Mouse (Mus musculus) right cerebral cortex, postnatal 14 days (tissue): ENCODE results near the gene Gm20696.
A peak's percentile ranks its signal among the peaks of the same experiment; 100 is the strongest.

Experiments used
- DNase-seq: peaks from one replicate; pipeline ENCODE4 v3.0.0; 2022

The Gm20696 gene

GRCm38 (mm10) chr6:99666318-99667171 is at the start of gene Gm20696, which contains the start of gene Eif4e3:
TSS of gene Gm20696 (minus strand) at chr6:99666797.
TSS of gene Eif4e3 (minus strand) at chr6:99666771.
- DNase-seq = no peak

GRCm38 (mm10) chr6:99715913-99716312 is 49.3 kb upstream of the Gm20696 start:
- DNase-seq = no peak

GRCm38 (mm10) chr6:99715191-99715590 is 48.6 kb upstream of the Gm20696 start:
- no peak for DNase-seq

GRCm38 (mm10) chr6:99713256-99713655 is 46.7 kb upstream of the Gm20696 start:
- DNase-seq = no peak

GRCm38 (mm10) chr6:99711576-99712101 is 45.0 kb upstream of the Gm20696 start:
- no peak for DNase-seq

- DNase-seq = no peak
These were observed 33.9 kb upstream of the Gm20696 start for GRCm38 (mm10) chr6:99700484-99700883.

GRCm38 (mm10) chr6:99692916-99693841 is 26.6 kb upstream of the Gm20696 start:
- peak; percentile 23 for DNase-seq

GRCm38 (mm10) chr6:99692206-99692915 is 25.8 kb upstream of the Gm20696 start, which contains the start of gene Gpr27:
TSS of gene Gpr27 (plus strand) at chr6:99692679.
- DNase-seq = peak; percentile 61

- DNase-seq = no peak
These were observed 25.1 kb upstream of the Gm20696 start for GRCm38 (mm10) chr6:99691666-99692205.

- no peak for DNase-seq
These were observed 21.9 kb upstream of the Gm20696 start for GRCm38 (mm10) chr6:99688513-99688912.

- DNase-seq = no peak
These were observed 18.3 kb upstream of the Gm20696 start for GRCm38 (mm10) chr6:99684899-99685298.

GRCm38 (mm10) chr6:99683974-99684373 is 17.4 kb upstream of the Gm20696 start:
- DNase-seq = no peak

- no peak for DNase-seq
These were observed 11.5 kb upstream of the Gm20696 start for GRCm38 (mm10) chr6:99678108-99678507.

- no peak for DNase-seq
These were observed 10.7 kb upstream of the Gm20696 start for GRCm38 (mm10) chr6:99677325-99677724.

GRCm38 (mm10) chr6:99674482-99674881 is 7.9 kb upstream of the Gm20696 start:
- DNase-seq = no peak

GRCm38 (mm10) chr6:99671768-99672167 is 5.2 kb upstream of the Gm20696 start:
- DNase-seq = no peak

GRCm38 (mm10) chr6:99670481-99671119 is 4.0 kb upstream of the Gm20696 start:
- peak; percentile 55 for DNase-seq

- peak; percentile 77 for DNase-seq
These were observed 3.1 kb upstream of the Gm20696 start for GRCm38 (mm10) chr6:99669481-99670325.

- no peak for DNase-seq
These were observed 693 bp upstream of the Gm20696 start for GRCm38 (mm10) chr6:99667290-99667689.

GRCm38 (mm10) chr6:99665457-99666317 is 910 bp downstream of the Gm20696 start:
- no peak for DNase-seq
